Mouse (Mus musculus): ENCODE results near the gene Tpp1.

Tpp1 gene

DNA sequence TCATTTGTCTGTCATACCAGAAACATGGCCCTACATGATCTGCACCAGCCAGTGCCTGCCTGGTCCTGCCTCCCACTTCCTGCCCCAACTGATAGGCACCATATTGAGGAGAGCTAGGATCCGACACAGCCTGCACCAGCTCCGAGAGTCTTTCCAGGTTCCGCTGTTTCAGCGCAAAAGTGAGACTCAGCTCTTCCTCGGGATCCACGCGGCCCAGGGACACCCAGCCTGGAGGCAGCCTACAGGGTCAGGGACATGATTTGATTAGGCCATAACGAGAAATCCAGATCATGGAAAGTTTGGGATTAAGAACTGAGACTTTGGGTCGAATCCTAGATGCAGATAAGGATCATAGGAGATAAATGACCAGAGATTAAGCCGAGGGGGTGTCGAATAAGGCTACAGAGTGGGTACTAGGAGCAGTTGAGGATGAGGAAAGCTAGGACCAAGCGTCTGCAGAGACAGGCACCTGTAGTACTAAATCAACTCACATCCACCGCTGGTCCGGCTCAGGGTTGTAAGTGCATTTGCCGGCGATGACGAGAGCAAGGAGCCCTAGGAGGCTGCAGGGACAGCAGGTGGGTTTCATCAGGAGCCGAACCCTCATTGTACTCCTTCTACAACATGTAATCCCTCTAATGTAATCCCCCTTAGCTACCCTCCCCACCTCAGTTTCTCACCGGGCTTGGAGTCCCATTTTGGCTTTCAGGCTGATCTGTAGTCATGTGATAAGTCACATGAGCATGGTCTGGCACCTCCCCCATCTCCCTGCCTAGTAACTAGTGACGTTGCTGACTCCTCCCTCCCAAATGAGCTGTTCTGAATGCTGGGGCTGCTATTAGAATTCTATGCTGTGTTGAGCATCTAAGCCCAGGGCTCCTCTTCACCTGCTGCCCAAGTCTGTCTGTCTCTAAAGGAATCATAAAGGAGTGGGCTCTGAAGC is at the start of gene Tpp1:
Tpp1 (minus strand) TSS at position 745 of the 943 bp plus-strand sequence.
- DNase-seq (ENCODE audit: low read depth) = peak; percentile 95

- DNase-seq (ENCODE audit: low read depth) = no peak
These were observed 44.9 kb upstream of the Tpp1 start for GRCm38 (mm10) chr7:105796972-105797371.

DNA sequence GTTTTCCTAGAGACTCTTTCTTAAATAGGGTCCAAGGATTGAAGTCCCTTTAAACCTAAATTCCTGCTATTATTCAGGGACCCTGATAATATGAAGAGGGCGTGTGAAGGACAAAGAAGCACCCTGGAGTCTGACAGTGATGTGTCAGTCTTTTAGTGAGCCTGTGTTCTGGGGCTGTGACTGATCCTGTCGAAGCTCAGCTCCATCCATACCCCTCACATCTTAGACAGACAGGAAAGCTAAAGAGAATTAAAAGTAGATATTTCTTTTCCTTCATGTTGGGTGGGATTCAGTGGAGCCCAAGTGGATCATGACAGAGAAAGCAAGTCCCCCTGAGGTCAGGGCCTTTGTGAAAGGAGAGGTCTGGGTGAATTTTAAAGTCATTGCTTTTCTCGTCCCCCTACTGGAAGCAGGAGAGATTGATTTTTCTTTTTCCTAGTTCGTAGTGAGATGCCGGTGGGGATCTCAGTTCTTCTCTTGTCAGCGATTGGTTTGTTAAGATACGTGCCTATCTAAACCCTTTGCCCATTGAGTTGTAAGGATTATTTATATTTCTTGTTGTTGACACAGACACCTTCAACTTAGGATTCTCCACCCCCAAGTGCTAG is 43.8 kb upstream of the Tpp1 start:
- no peak for DNase-seq (ENCODE audit: low read depth)

GRCm38 (mm10) chr7:105793701-105794100 is 41.7 kb upstream of the Tpp1 start:
- DNase-seq (ENCODE audit: low read depth) = no peak

- DNase-seq (ENCODE audit: low read depth) = no peak
These were observed 39.1 kb upstream of the Tpp1 start for GRCm38 (mm10) chr7:105791147-105791546.

- no peak for DNase-seq (ENCODE audit: low read depth)
These were observed 35.5 kb upstream of the Tpp1 start, which contains the start of gene Dchs1 for GRCm38 (mm10) chr7:105787285-105788140. Gene Dchs1, minus strand, starts transcription at chr7:105787654.

- no peak for DNase-seq (ENCODE audit: low read depth)
These were observed 34.7 kb upstream of the Tpp1 start for GRCm38 (mm10) chr7:105786506-105787284.

GRCm38 (mm10) chr7:105784556-105784955 is 32.5 kb upstream of the Tpp1 start:
- no peak for DNase-seq (ENCODE audit: low read depth)

GRCm38 (mm10) chr7:105783861-105784260 is 31.8 kb upstream of the Tpp1 start:
- no peak for DNase-seq (ENCODE audit: low read depth)

DNA sequence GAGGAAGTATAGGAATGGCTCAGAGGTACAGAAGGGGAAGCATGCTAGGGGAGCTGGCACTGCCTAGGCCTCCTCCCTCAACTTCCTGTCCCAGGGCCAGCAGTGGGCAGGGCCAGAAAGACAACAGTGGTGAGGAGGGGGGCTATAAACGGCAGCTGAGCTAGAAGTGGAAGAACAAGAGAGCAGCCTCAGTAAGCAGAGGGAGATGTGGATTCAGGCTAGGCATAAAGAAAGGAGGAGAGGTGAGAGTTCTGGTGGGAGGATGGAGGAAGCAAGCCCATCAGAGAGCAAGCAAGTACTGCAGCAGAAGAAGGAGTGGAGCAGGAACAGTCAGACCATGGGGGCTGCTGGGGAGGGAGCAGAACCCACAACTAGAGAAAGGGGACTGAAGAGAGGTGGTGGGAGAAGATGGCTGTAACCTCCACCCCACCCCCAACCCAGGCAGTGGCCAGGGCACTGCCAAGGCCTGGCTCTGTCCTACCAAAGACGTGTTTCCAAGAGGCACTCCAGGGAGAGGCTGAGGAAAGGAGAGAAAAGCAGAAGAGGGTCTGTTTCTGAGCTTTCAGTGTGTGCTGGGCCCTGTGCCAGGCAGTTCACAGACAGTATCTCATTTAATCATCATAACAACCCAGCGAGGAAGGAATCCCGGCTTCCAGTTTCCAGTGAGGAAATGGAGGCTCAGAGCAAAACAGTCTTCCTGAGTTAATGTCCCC is 26.7 kb upstream of the Tpp1 start:
- DNase-seq (ENCODE audit: low read depth) = no peak

DNA sequence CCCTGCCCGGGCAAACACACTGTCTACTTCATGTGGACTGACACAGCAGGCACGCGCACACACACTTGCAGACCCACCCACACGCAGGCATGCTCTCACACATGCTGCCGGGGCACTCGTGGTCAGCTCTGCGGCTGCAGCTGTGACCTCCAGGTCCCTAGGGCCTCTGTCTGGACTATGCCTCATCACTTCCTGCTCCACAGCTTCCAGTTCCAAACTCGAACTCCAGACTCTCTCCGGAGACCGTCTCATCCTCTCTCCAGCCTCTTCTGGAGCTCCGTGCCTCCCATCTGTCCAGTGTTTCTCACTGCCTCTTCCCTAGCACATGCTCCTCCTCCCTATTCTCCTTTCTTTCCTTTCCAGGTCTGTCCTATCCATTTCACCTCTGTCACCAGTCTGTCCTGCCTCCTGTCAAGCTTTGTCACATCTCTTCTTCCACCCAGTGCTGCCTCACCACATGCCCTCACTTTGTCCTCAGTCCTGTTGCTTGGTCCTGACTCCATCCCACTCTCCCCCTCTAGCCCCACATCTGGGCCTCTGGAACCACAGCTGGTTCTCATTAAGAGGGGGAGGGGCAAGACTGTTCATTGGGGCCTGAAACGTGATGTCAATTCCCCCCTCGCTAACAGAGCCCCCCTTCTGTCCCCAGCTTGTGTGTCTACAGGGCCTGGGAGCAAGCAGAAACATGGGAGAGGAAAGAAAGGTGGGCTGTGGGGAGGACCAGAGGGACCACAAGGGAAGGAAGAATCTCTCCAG is 25.9 kb upstream of the Tpp1 start:
- peak; percentile 73 for DNase-seq (ENCODE audit: low read depth)

- DNase-seq (ENCODE audit: low read depth) = no peak
These were observed 25.3 kb upstream of the Tpp1 start for GRCm38 (mm10) chr7:105777316-105777715.

DNA sequence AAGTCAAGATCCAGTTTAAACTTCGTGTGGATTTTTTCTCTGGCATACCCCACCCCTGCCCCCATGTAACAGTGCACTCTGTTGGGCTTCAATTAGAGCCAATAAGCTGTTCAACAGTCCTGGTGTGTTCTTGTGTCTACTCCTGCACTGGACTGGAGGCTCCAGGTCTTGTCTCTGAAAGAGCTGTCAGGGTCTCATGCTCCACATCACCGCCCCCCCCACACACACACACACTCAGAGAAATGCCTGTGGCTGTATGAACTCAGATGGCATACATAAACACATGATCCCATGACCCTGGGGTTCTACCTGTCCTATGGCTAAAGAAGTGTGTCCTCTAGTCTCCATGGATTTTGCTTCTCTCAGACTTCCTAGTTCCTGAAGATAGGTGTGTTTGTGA is 24.0 kb upstream of the Tpp1 start:
- no peak for DNase-seq (ENCODE audit: low read depth)

GRCm38 (mm10) chr7:105774661-105775060 is 22.6 kb upstream of the Tpp1 start:
- no peak for DNase-seq (ENCODE audit: low read depth)

DNA sequence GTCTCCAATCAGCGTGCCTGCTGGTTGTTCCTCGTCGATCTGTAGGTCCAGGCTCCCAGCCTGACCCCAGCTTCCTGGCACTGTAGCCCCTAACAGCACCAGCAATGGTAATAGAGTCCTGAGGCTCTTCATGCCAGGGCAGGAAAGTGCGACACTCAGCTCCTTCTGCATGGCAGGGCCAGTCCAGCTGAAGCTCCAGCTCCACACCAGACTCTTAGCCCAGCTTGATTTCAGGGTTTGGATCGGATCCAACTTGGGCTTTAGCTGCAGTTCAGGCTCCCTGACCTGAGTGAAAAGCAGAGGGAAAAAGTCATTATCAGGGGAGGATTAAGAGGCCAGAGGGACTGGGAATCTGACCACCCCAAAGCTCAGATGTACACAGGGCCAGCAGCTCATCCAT is 21.0 kb upstream of the Tpp1 start:
- no peak for DNase-seq (ENCODE audit: low read depth)

DNA sequence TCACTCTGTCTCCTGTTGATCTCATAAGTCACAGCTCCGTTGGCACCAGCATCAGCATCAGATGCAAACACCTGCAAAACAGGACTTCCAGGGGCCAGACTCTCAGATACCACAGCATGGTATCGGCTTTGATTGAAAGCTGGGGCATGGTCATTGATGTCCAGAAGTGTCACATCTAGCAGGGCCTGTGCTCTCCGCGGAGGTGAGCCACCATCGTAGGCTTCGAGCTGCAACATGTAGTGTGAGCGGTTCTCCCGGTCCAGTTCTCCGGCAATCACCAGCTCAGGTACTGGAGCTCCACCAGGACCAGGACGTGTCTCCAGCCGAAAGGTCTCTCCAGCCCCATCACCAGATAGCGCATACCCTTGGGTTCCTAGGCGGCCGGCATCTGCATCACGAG is 20.3 kb upstream of the Tpp1 start:
- no peak for DNase-seq (ENCODE audit: low read depth)

- no peak for DNase-seq (ENCODE audit: low read depth)
These were observed 17.9 kb upstream of the Tpp1 start for GRCm38 (mm10) chr7:105769959-105770358.

DNA sequence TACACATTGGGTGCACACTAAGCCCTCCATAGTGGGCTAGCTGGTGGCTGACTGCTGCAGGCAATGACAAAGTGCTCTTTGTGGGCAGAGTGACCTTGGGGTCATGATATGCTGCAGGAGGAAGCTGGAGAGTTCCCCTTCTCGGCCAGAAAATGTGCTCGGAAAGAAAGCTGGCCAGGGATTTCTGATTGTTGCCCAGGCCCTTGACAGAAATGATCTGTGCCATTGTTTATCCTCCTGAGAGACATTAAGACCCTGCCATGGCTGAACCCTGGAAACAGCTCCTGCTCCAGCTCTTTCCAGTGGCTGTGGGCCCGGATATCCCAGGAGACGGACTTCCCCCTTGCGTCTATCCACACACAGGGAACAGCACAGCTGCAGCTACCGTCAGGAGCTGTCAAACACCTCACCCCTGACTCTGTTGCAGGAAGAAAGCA is 15.7 kb upstream of the Tpp1 start:
- DNase-seq (ENCODE audit: low read depth) = no peak

DNA sequence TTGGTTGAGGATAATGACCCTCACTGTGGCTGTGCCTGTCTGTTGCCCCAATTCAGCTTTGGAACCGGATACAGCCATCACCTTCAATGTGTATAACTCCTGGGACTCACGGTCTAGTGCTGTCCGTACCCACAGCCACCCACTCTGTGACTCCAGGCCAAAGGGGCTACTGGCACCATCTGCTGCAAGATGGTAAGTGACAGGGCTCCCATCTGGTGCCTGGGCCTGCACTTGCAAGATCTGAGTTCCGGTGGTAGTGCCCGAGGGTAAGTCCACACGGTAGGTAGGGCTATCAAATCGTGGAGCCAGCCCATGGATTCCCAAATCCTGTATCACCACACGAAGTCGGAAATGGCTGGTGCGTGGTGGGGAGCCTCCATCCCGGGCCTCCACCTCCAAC is 12.3 kb upstream of the Tpp1 start:
- DNase-seq (ENCODE audit: low read depth) = no peak

Data from fibroblast of lung, adult 2 months (primary cell).